ENCODE assay signal across 7 mouse cellular contexts in genomic region chr2:152729636-152730020, GRCm38 (mm10). TPM values are rescaled to one million over a fixed set of nuclear protein-coding genes. Genes with fewer than 3 reads are reported as not detected.
DNase-seq lines count a peak whose midpoint lies in the region; ATAC-seq and TF ChIP-seq lines count a peak whose summit lies in the region.

No protein-coding gene starts in this region.

- no peaks in the 10 kb centered on the region for H3K36me3 ChIP-seq in hindbrain, embryonic 14.5 days (replicated peaks; ENCODE audit: control insufficient read depth, insufficient read depth)
- no peaks in the 10 kb centered on the region for H3K36me3 ChIP-seq in liver, embryonic 12.5 days
- H3K36me3 ChIP-seq in neural tube, embryonic 12.5 days, result no peaks in the 10 kb centered on the region

- no peak for TF ChIP-seq CTCF in embryonic fibroblast, embryonic 13.5 days (IDR thresholded peaks at IDR 0.05; ENCODE audit: borderline replicate concordance, insufficient read depth, low read length)

- peak; percentile 82 for DNase-seq in adrenal gland, postnatal 10 days
- DNase-seq in hindbrain, embryonic 14.5 days (ENCODE audit: low spot score), result no peak
- no peak for DNase-seq in frontal cortex, postnatal 10 days (ENCODE audit: low spot score in 2 of 2)
- no peak for DNase-seq in thymus, adult 18-20 months

- no peak overlapping the region for H3K4me3 ChIP-seq in embryonic fibroblast, embryonic 13.5 days (ENCODE audit: insufficient read depth, low read length)
- no peak overlapping the region for H3K4me3 ChIP-seq in hindbrain, embryonic 14.5 days (replicated peaks; ENCODE audit: low read length)
- no peak overlapping the region for H3K4me3 ChIP-seq in liver, embryonic 12.5 days
- H3K4me3 ChIP-seq in neural tube, embryonic 12.5 days, result no peak overlapping the region

- TF ChIP-seq POLR2A in embryonic fibroblast, embryonic 13.5 days (IDR thresholded peaks at IDR 0.05; ENCODE audit: low read depth, low read length), result no peak

- no peaks in the 10 kb centered on the region for H3K9me3 ChIP-seq in hindbrain, embryonic 14.5 days (ENCODE audit: control insufficient read depth, low read length)
- no peaks in the 10 kb centered on the region for H3K9me3 ChIP-seq in liver, embryonic 12.5 days (replicated peaks)
- H3K9me3 ChIP-seq in neural tube, embryonic 12.5 days, result no peaks in the 10 kb centered on the region

- H3K9ac ChIP-seq in hindbrain, embryonic 14.5 days, result no peak overlapping the region
- H3K9ac ChIP-seq in liver, embryonic 12.5 days, result no peak overlapping the region
- no peak overlapping the region for H3K9ac ChIP-seq in neural tube, embryonic 12.5 days

- peak; percentile 28; the same call in 1 of the 2 replicates for ATAC-seq in hindbrain, embryonic 14.5 days (ENCODE audit: low FRiP score)
- ATAC-seq in liver, embryonic 12.5 days, result peak; percentile 62
- ATAC-seq in neural tube, embryonic 12.5 days (ENCODE audit: low FRiP score, low read depth), result peak; percentile 10; the same call in 1 of the 2 replicates

- no peaks in the 10 kb centered on the region for H3K27me3 ChIP-seq in hindbrain, embryonic 14.5 days (ENCODE audit: control insufficient read depth, insufficient read depth, low read length)
- peaks cover 26% of the 10 kb centered on the region for H3K27me3 ChIP-seq in liver, embryonic 12.5 days (replicated peaks)
- H3K27me3 ChIP-seq in neural tube, embryonic 12.5 days (replicated peaks), result no peaks in the 10 kb centered on the region

- no peak overlapping the region for H3K4me2 ChIP-seq in hindbrain, embryonic 14.5 days (replicated peaks)
- H3K4me2 ChIP-seq in liver, embryonic 12.5 days, result peak overlapping the region; percentile 15
- 0 out of 2 replicates have a peak overlapping the region, but pooled peaks have one; percentile 4 for H3K4me2 ChIP-seq in neural tube, embryonic 12.5 days (replicated peaks)

- 38% methylated on average over 7 of the region's 7 CpGs for WGBS in hindbrain, embryonic 14.5 days
- 18% methylated on average over 7 of the region's 7 CpGs for WGBS in liver, embryonic 12.5 days (ENCODE audit: insufficient replicate concordance)
- WGBS in neural tube, embryonic 12.5 days, result 47% methylated on average over 7 of the region's 7 CpGs

- H3K4me1 ChIP-seq in embryonic fibroblast, embryonic 13.5 days (ENCODE audit: control insufficient read depth, insufficient read depth, low read length), result peaks cover 7% of the 10 kb centered on the region; the same call in 1 of the 2 replicates
- H3K4me1 ChIP-seq in hindbrain, embryonic 14.5 days (replicated peaks; ENCODE audit: control insufficient read depth, insufficient read depth, low read length), result peaks cover 13% of the 10 kb centered on the region
- H3K4me1 ChIP-seq in liver, embryonic 12.5 days, result peaks cover 54% of the 10 kb centered on the region
- peaks cover 34% of the 10 kb centered on the region for H3K4me1 ChIP-seq in neural tube, embryonic 12.5 days

- peak overlapping the region; percentile 9; the same call in 1 of the 2 replicates for H3K27ac ChIP-seq in embryonic fibroblast, embryonic 13.5 days (ENCODE audit: insufficient read depth, low read length)
- H3K27ac ChIP-seq in hindbrain, embryonic 14.5 days, result 0 out of 2 replicates have a peak overlapping the region, but pooled peaks have one; percentile 3
- peak overlapping the region; percentile 70 for H3K27ac ChIP-seq in liver, embryonic 12.5 days
- H3K27ac ChIP-seq in neural tube, embryonic 12.5 days, result peak overlapping the region; percentile 17; the same call in 1 of the 2 replicates

RNA-seq across cellular contexts. Expression of gene Id1, which starts 6.4 kb away (rescaled TPM):
- total RNA-seq in adrenal gland, postnatal 10 days (2021), result 100 to 1,000 TPM; 112 to 182 TPM
- 49.1 and 67.7 TPM in 2 replicates for polyA plus RNA-seq in embryonic fibroblast, embryonic 13.5 days (2011; ENCODE audit: insufficient read length, low read depth, missing spikeins)
- polyA plus RNA-seq in hindbrain, embryonic 14.5 days (2014; fragmentation: Nextera tagmentation; extraction: Ambion mirVana), result 56.5 and 68.0 TPM in 2 replicates
- 28.1 and 30.6 TPM in 2 replicates for polyA plus RNA-seq in liver, embryonic 12.5 days (2016; fragmentation: Nextera tagmentation; extraction: Ambion mirVana)
- polyA plus RNA-seq in neural tube, embryonic 12.5 days (2016; fragmentation: Nextera tagmentation; extraction: Ambion mirVana), result 103 and 107 TPM in 2 replicates

RNA-seq across cellular contexts. Expression of gene Cox4i2, which starts 24.3 kb away (rescaled TPM):
- 1 to 10 TPM; 8.0 to 8.3 TPM for total RNA-seq in adrenal gland, postnatal 10 days (2021)
- polyA plus RNA-seq in embryonic fibroblast, embryonic 13.5 days (2011; ENCODE audit: insufficient read length, low read depth, missing spikeins), result 0.94 and 1.5 TPM in 2 replicates
- polyA plus RNA-seq in hindbrain, embryonic 14.5 days (2014; fragmentation: Nextera tagmentation; extraction: Ambion mirVana), result 5.8 TPM in 2 replicates
- polyA plus RNA-seq in liver, embryonic 12.5 days (2016; fragmentation: Nextera tagmentation; extraction: Ambion mirVana), result 2.5 and 3.4 TPM in 2 replicates
- 3.7 and 4.4 TPM in 2 replicates for polyA plus RNA-seq in neural tube, embryonic 12.5 days (2016; fragmentation: Nextera tagmentation; extraction: Ambion mirVana)

RNA-seq across cellular contexts. Expression of gene Mcts2, which starts 42.8 kb away (rescaled TPM):
- 10 to 100 TPM; 24.5 to 26.7 TPM for total RNA-seq in adrenal gland, postnatal 10 days (2021)
- 19.4 and 24.5 TPM in 2 replicates for polyA plus RNA-seq in embryonic fibroblast, embryonic 13.5 days (2011; ENCODE audit: insufficient read length, low read depth, missing spikeins)
- 34.0 and 41.9 TPM in 2 replicates for polyA plus RNA-seq in hindbrain, embryonic 14.5 days (2014; fragmentation: Nextera tagmentation; extraction: Ambion mirVana)
- polyA plus RNA-seq in liver, embryonic 12.5 days (2016; fragmentation: Nextera tagmentation; extraction: Ambion mirVana), result 26.4 and 27.2 TPM in 2 replicates
- polyA plus RNA-seq in neural tube, embryonic 12.5 days (2016; fragmentation: Nextera tagmentation; extraction: Ambion mirVana), result 42.8 and 47.7 TPM in 2 replicates

Comparison
In these comparisons a context has a peak if more than half of its experiments do, and no peak if none do; other contexts are left out.
1. H3K27ac ChIP-seq: peak in every context shown above with its lines; median percentile 70 in liver, embryonic 12.5 days; 17 in neural tube, embryonic 12.5 days; 9 in embryonic fibroblast, embryonic 13.5 days; 3 in hindbrain, embryonic 14.5 days.
2. ATAC-seq: peak in every context shown above with its lines; median percentile 62 in liver, embryonic 12.5 days; 28 in hindbrain, embryonic 14.5 days; 10 in neural tube, embryonic 12.5 days.